Mouse (Mus musculus): ENCODE results near the gene Dgkz. TPM values are rescaled to one million over a fixed set of nuclear protein-coding genes. Genes with fewer than 3 reads are reported as not detected.

Gene Dgkz
- total RNA-seq, 2 experiments from 2014 or later = 479 to 537 TPM

GRCm38 (mm10) chr2:91962864-91963401 is 12.7 kb downstream of the Dgkz start:
- no peak for DNase-seq (ENCODE audit: extremely low spot score in 1 of 2, low spot score in 1 of 2)

GRCm38 (mm10) chr2:91961901-91962761 is 13.5 kb downstream of the Dgkz start:
- DNase-seq (ENCODE audit: extremely low spot score in 1 of 2, low spot score in 1 of 2) = no peak

- DNase-seq (ENCODE audit: extremely low spot score in 1 of 2, low spot score in 1 of 2) = no peak
Observed at GRCm38 (mm10) chr2:91960459-91960858, 15.2 kb downstream of the Dgkz start.

- DNase-seq (ENCODE audit: extremely low spot score in 1 of 2, low spot score in 1 of 2) = no peak
Observed at GRCm38 (mm10) chr2:91959544-91960410, 15.9 kb downstream of the Dgkz start.

GRCm38 (mm10) chr2:91958701-91959457 is 16.8 kb downstream of the Dgkz start:
- DNase-seq (ENCODE audit: extremely low spot score in 1 of 2, low spot score in 1 of 2) = no peak

GRCm38 (mm10) chr2:91958049-91958448 is 17.6 kb downstream of the Dgkz start:
- no peak for DNase-seq (ENCODE audit: extremely low spot score in 1 of 2, low spot score in 1 of 2)

GRCm38 (mm10) chr2:91957096-91957495 is 18.6 kb downstream of the Dgkz start:
- DNase-seq (ENCODE audit: extremely low spot score in 1 of 2, low spot score in 1 of 2) = peak; percentile 59 to 66

- DNase-seq (ENCODE audit: extremely low spot score in 1 of 2, low spot score in 1 of 2) = no peak
Observed at GRCm38 (mm10) chr2:91955875-91956274, 19.8 kb downstream of the Dgkz start.

- no peak for DNase-seq (ENCODE audit: extremely low spot score in 1 of 2, low spot score in 1 of 2)
Observed at GRCm38 (mm10) chr2:91955121-91955591, 20.5 kb downstream of the Dgkz start.

- DNase-seq (ENCODE audit: extremely low spot score in 1 of 2, low spot score in 1 of 2) = no peak
Observed at GRCm38 (mm10) chr2:91953825-91954224, 21.8 kb downstream of the Dgkz start.

- no peak for DNase-seq (ENCODE audit: extremely low spot score in 1 of 2, low spot score in 1 of 2)
Observed at GRCm38 (mm10) chr2:91950275-91951085, 25.2 kb downstream of the Dgkz start.

- DNase-seq (ENCODE audit: extremely low spot score in 1 of 2, low spot score in 1 of 2) = no peak
Observed at GRCm38 (mm10) chr2:91949411-91950274, 26.0 kb downstream of the Dgkz start.

- DNase-seq (ENCODE audit: extremely low spot score in 1 of 2, low spot score in 1 of 2) = no peak
Observed at GRCm38 (mm10) chr2:91948792-91949241, 26.8 kb downstream of the Dgkz start.

- no peak for DNase-seq (ENCODE audit: extremely low spot score in 1 of 2, low spot score in 1 of 2)
Observed at GRCm38 (mm10) chr2:91948151-91948509, 27.5 kb downstream of the Dgkz start.

- no peak for DNase-seq (ENCODE audit: extremely low spot score in 1 of 2, low spot score in 1 of 2)
Observed at GRCm38 (mm10) chr2:91947397-91948150, 28.1 kb downstream of the Dgkz start.

- DNase-seq (ENCODE audit: extremely low spot score in 1 of 2, low spot score in 1 of 2) = no peak
Observed at GRCm38 (mm10) chr2:91946836-91947235, 28.8 kb downstream of the Dgkz start.

GRCm38 (mm10) chr2:91945483-91945882 is 30.2 kb downstream of the Dgkz start, which contains the start of gene Gm9821:
Gene Gm9821, plus strand, starts transcription at chr2:91945703.
- no peak for DNase-seq (ENCODE audit: extremely low spot score in 1 of 2, low spot score in 1 of 2)

All from layer of hippocampus, postnatal 25 days (tissue).